ENCODE assay signal across 10 mouse cellular contexts in the genomic region with DNA sequence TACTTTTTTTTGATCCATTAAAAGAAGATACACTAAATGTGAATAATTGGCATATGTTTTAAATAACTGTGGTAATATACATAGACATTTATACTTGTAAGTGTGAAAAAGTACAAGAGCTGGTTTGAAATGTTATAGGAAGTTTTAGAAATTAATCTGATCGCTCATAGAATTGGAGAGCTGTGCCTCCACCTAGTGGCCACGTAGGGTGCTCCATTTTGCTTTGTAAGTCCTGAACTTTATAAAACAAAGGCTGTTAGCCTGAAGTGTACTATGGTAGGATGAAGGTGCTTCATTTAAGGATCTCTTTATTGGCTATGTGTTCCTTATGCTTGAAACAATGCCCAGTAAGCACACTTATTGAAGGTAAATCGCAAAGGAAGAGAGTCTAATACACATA.
DNase-seq lines count a peak whose midpoint lies in the region; ATAC-seq and TF ChIP-seq lines count a peak whose summit lies in the region.
"Had no signal": no experiment of that assay in that cellular context is flagged by ENCODE, and none has a peak within 500 bp of the region (broad histone marks: within the 10 kb centered on the region; RNA-seq: fewer than 3 reads in every experiment).

No protein-coding gene starts in this region.

- 26% methylated on average over 3 of the region's 3 CpGs for WGBS in intestine, postnatal 0 days
- WGBS in intestine, embryonic 16.5 days: 26% methylated on average over 3 of the region's 3 CpGs
- WGBS in embryonic facial prominence, embryonic 14.5 days: 32% methylated on average over 3 of the region's 3 CpGs
- 25% methylated on average over 3 of the region's 3 CpGs for WGBS in lung, embryonic 14.5 days
- 27% methylated on average over 3 of the region's 3 CpGs for WGBS in spleen, adult 2 months

- no peak overlapping the region for H3K9ac ChIP-seq in intestine, postnatal 0 days (ENCODE audit: low read depth, low read length)
- no peak overlapping the region for H3K9ac ChIP-seq in intestine, embryonic 16.5 days (ENCODE audit: low read depth, low read length)
- H3K9ac ChIP-seq in CH12.LX (ENCODE audit: insufficient read depth, low read depth): no peak overlapping the region
- H3K9ac ChIP-seq in embryonic facial prominence, embryonic 14.5 days (ENCODE audit: low read depth, low read length): no peak overlapping the region
- no peak overlapping the region for H3K9ac ChIP-seq in lung, embryonic 14.5 days
- H3K9ac ChIP-seq: embryonic facial prominence, embryonic 12.5 days; lung, embryonic 15.5 days had no signal

- no peaks in the 10 kb centered on the region for H3K79me2 ChIP-seq in CH12.LX (replicated peaks; ENCODE audit: control insufficient read depth, extremely low read depth, insufficient read depth, poor library complexity, severe bottlenecking)

- no peaks in the 10 kb centered on the region for H3K9me3 ChIP-seq in intestine, postnatal 0 days (ENCODE audit: control insufficient read depth)
- H3K9me3 ChIP-seq in intestine, embryonic 16.5 days (ENCODE audit: control insufficient read depth, low read length): no peaks in the 10 kb centered on the region
- no peaks in the 10 kb centered on the region for H3K9me3 ChIP-seq in CH12.LX (replicated peaks; ENCODE audit: low read length)
- no peaks in the 10 kb centered on the region for H3K9me3 ChIP-seq in embryonic facial prominence, embryonic 14.5 days (ENCODE audit: control insufficient read depth, low read length)
- no peaks in the 10 kb centered on the region for H3K9me3 ChIP-seq in lung, embryonic 14.5 days (ENCODE audit: low read depth, low read length)
- H3K9me3 ChIP-seq: embryonic facial prominence, embryonic 12.5 days; lung, embryonic 15.5 days had no signal

- no peak for TF ChIP-seq EP300 in CH12.LX (IDR thresholded peaks at IDR 0.05; ENCODE audit: low read length)

- H3K27me3 ChIP-seq in intestine, postnatal 0 days (replicated peaks; ENCODE audit: control insufficient read depth, insufficient read depth, low read length): no peaks in the 10 kb centered on the region
- no peaks in the 10 kb centered on the region for H3K27me3 ChIP-seq in intestine, embryonic 16.5 days (replicated peaks; ENCODE audit: control insufficient read depth, insufficient read depth, low read length)
- H3K27me3 ChIP-seq in CH12.LX (replicated peaks): no peaks in the 10 kb centered on the region
- no peaks in the 10 kb centered on the region for H3K27me3 ChIP-seq in embryonic facial prominence, embryonic 14.5 days (replicated peaks; ENCODE audit: control insufficient read depth, insufficient read depth, low read length)
- H3K27me3 ChIP-seq in lung, embryonic 14.5 days (ENCODE audit: insufficient read depth, low read length): no peaks in the 10 kb centered on the region
- H3K27me3 ChIP-seq in spleen, adult 2 months (ENCODE audit: control insufficient read depth, insufficient read depth, low read length): no peaks in the 10 kb centered on the region
- H3K27me3 ChIP-seq: embryonic facial prominence, embryonic 12.5 days; lung, embryonic 15.5 days had no signal

- peaks cover 22% of the 10 kb centered on the region for H3K36me3 ChIP-seq in intestine, postnatal 0 days (ENCODE audit: control insufficient read depth, insufficient read depth)
- H3K36me3 ChIP-seq in intestine, embryonic 16.5 days (ENCODE audit: control insufficient read depth, insufficient read depth, low read length): peaks cover 3% of the 10 kb centered on the region; the same call in 1 of the 2 replicates
- H3K36me3 ChIP-seq in CH12.LX (replicated peaks in 1 of 2; ENCODE audit: control insufficient read depth in 1 of 2, insufficient read depth in 1 of 2, low read length in 1 of 2): peaks cover 32 to 57% of the 10 kb centered on the region in 2 experiments
- peaks cover 21% of the 10 kb centered on the region; the same call in 1 of the 2 replicates for H3K36me3 ChIP-seq in embryonic facial prominence, embryonic 14.5 days (ENCODE audit: control insufficient read depth, insufficient read depth, low read length)
- peaks cover 18% of the 10 kb centered on the region; the same call in 1 of the 2 replicates for H3K36me3 ChIP-seq in lung, embryonic 14.5 days (ENCODE audit: insufficient read depth)
- H3K36me3 ChIP-seq in spleen, adult 2 months (ENCODE audit: control insufficient read depth, insufficient read depth, low read length): peaks cover 12% of the 10 kb centered on the region

- no peak overlapping the region for H3K27ac ChIP-seq in intestine, postnatal 0 days (ENCODE audit: low read depth, low read length)
- H3K27ac ChIP-seq in intestine, embryonic 16.5 days (ENCODE audit: low read length): no peak overlapping the region
- H3K27ac ChIP-seq in CH12.LX (ENCODE audit: insufficient read depth, low read depth): no peak overlapping the region
- H3K27ac ChIP-seq in embryonic facial prominence, embryonic 14.5 days (replicated peaks; ENCODE audit: low read depth, low read length): no peak overlapping the region
- no peak overlapping the region for H3K27ac ChIP-seq in lung, embryonic 14.5 days (ENCODE audit: low read depth)
- H3K27ac ChIP-seq in spleen, adult 2 months (ENCODE audit: insufficient read depth, low read length): no peak overlapping the region
- H3K27ac ChIP-seq: embryonic facial prominence, embryonic 12.5 days; lung, embryonic 15.5 days had no signal

- no peaks in the 10 kb centered on the region for H3K4me1 ChIP-seq in intestine, postnatal 0 days (replicated peaks; ENCODE audit: control insufficient read depth, insufficient read depth, low read length)
- no peaks in the 10 kb centered on the region for H3K4me1 ChIP-seq in intestine, embryonic 16.5 days (ENCODE audit: control insufficient read depth, insufficient read depth, low read length)
- no peaks in the 10 kb centered on the region for H3K4me1 ChIP-seq in CH12.LX (ENCODE audit: control insufficient read depth in 1 of 2, insufficient read depth in 2 of 2)
- H3K4me1 ChIP-seq in embryonic facial prominence, embryonic 14.5 days (ENCODE audit: control insufficient read depth, insufficient read depth, low read length): no peaks in the 10 kb centered on the region
- no peaks in the 10 kb centered on the region for H3K4me1 ChIP-seq in lung, embryonic 14.5 days (ENCODE audit: insufficient read depth)
- no peaks in the 10 kb centered on the region for H3K4me1 ChIP-seq in spleen, adult 2 months (ENCODE audit: control insufficient read depth, insufficient read depth, insufficient read length)
- H3K4me1 ChIP-seq: embryonic facial prominence, embryonic 12.5 days had no signal

- peak; percentile 95 for TF ChIP-seq RAD21 in CH12.LX (IDR thresholded peaks at IDR 0.05; ENCODE audit: low read depth, low read length)

- in situ Hi-C loops in CH12.LX (cut with MboI; ENCODE audit: low pct_ligation_motif_present, low pct_unique_long_range_greater_than_20kb, low sequenced_read_pairs): loop anchor here (5.0 to 25.0 kb wide), 4 partner anchors 236 to 788 kb away; no protein-coding TSS in a partner anchor

- no peak for ATAC-seq in intestine, postnatal 0 days
- no peak for ATAC-seq in intestine, embryonic 16.5 days
- peak; percentile 37; the same call in 1 of the 2 replicates for ATAC-seq in embryonic facial prominence, embryonic 14.5 days (ENCODE audit: low read depth)
- no peak for ATAC-seq in lung, embryonic 14.5 days (ENCODE audit: insufficient read depth)

- dilution Hi-C loops in CH12.LX (cut with MboI; ENCODE audit: extremely low pct_ligation_motif_present, extremely low pct_unique_long_range_greater_than_20kb, low sequenced_read_pairs): no loop called here

- no peak for TF ChIP-seq POLR2A in CH12.LX (IDR thresholded peaks at IDR 0.05; ENCODE audit: low read depth, low read length)
- TF ChIP-seq POLR2A in spleen, adult 2 months (IDR thresholded peaks at IDR 0.05; ENCODE audit: low read depth, low read length): no peak

- H3K4me3 ChIP-seq in intestine, postnatal 0 days (ENCODE audit: low read depth, low read length): no peak overlapping the region
- no peak overlapping the region for H3K4me3 ChIP-seq in intestine, embryonic 16.5 days (ENCODE audit: low read length)
- no peak overlapping the region for H3K4me3 ChIP-seq in CH12.LX (replicated peaks in 1 of 3; ENCODE audit: low read depth in 2 of 3, low read length in 2 of 3, poor library complexity in 1 of 3)
- H3K4me3 ChIP-seq in embryonic facial prominence, embryonic 14.5 days (ENCODE audit: low read depth, low read length): no peak overlapping the region
- H3K4me3 ChIP-seq in lung, embryonic 14.5 days (ENCODE audit: low read depth, low read length): no peak overlapping the region
- no peak overlapping the region for H3K4me3 ChIP-seq in spleen, adult 2 months (ENCODE audit: extremely low read depth, insufficient read depth, insufficient read length)
- H3K4me3 ChIP-seq: embryonic facial prominence, embryonic 12.5 days; lung, embryonic 15.5 days had no signal

- H3K4me2 ChIP-seq in intestine, postnatal 0 days (replicated peaks; ENCODE audit: low read depth): no peak overlapping the region
- no peak overlapping the region for H3K4me2 ChIP-seq in intestine, embryonic 16.5 days (ENCODE audit: low read depth, low read length)
- H3K4me2 ChIP-seq in CH12.LX (ENCODE audit: insufficient read depth, low read depth, poor library complexity, severe bottlenecking): no peak overlapping the region
- H3K4me2 ChIP-seq in embryonic facial prominence, embryonic 14.5 days (ENCODE audit: low read depth, low read length): no peak overlapping the region
- H3K4me2 ChIP-seq in lung, embryonic 14.5 days: no peak overlapping the region
- H3K4me2 ChIP-seq: embryonic facial prominence, embryonic 12.5 days; lung, embryonic 15.5 days had no signal

- peak; percentile 53 for DNase-seq in CH12.LX (ENCODE audit: extremely low read depth)
- DNase-seq in brain, adult 2 months (ENCODE audit: low read depth, low spot score): peak; percentile 85
- peak; percentile 74 for DNase-seq in embryonic facial prominence, embryonic 14.5 days (ENCODE audit: low spot score)
- peak; percentile 76 for DNase-seq in kidney, adult 9 months
- peak; percentile 88 for DNase-seq in lung, embryonic 14.5 days
- peak; percentile 26 to 53 for DNase-seq in spleen, adult 2 months (ENCODE audit: low read depth in 1 of 2, low spot score in 2 of 2)

- peak; percentile 85 for TF ChIP-seq CTCF in intestine, postnatal 0 days (IDR thresholded peaks at IDR 0.05; ENCODE audit: low read depth)
- peak; percentile 60 to 89 for TF ChIP-seq CTCF in CH12.LX (conservative IDR thresholded peaks at IDR 0.05 in 1 of 2, IDR thresholded peaks at IDR 0.05 in 1 of 2; ENCODE audit: low read depth in 2 of 2, low read length in 2 of 2)
- peak; percentile 80 for TF ChIP-seq CTCF in lung, embryonic 14.5 days (IDR thresholded peaks at IDR 0.05; ENCODE audit: low read depth)
- peak; percentile 46; the same call in 1 of the 2 replicates for TF ChIP-seq CTCF in spleen, adult 2 months (IDR thresholded peaks at IDR 0.05; ENCODE audit: extremely low read depth, insufficient read depth, insufficient read length, insufficient replicate concordance)

TF ChIP-seq in CH12.LX, 34 proteins besides CTCF, POLR2A, EP300 and RAD21 (continues in another document):
- TF ChIP-seq MAX (IDR thresholded peaks at IDR 0.05; ENCODE audit: low read length): no peak
- no peak for TF ChIP-seq KAT2A (IDR thresholded peaks at IDR 0.05; ENCODE audit: insufficient replicate concordance, low read length)
- TF ChIP-seq SMC3 (IDR thresholded peaks at IDR 0.05; ENCODE audit: low read depth, low read length): peak; percentile 91
- TF ChIP-seq ZC3H11A (IDR thresholded peaks at IDR 0.05; ENCODE audit: low read depth, low read length): peak; percentile 68
- TF ChIP-seq ELF1 (IDR thresholded peaks at IDR 0.05; ENCODE audit: low read depth, low read length): no peak
